Mouse (Mus musculus) heart, embryonic 14.5 days (tissue): ENCODE measurements around the gene Mpdz. TPM values are rescaled to one million over a fixed set of nuclear protein-coding genes. Genes with fewer than 3 reads are reported as not detected.
A peak's percentile ranks its signal among the peaks of the same experiment; 100 is the strongest.

Experiments
- ATAC-seq: fragments of 200-750 bp; cut with Nextera tagmentation; 2 replicates; pipeline ENCODE4 v1.8.0; 2017; ENCODE audit warnings: low read depth, moderate TSS enrichment; ENCODE audit not compliant: insufficient number of reproducible peaks, insufficient read depth, low FRiP score
- H3K27ac ChIP-seq, 2 experiments: fragments of 200-500 bp in 1 of 2; fragments of 300-500 bp in 1 of 2; sonication (generic) in 1 of 2; replicated peaks in 1 of 2; 2 replicates each; pipeline ENCODE4 v1.5.1; 2012 to 2014; ENCODE audit warnings: low read depth in 2 of 2, low read length in 2 of 2, control low read depth in 1 of 2, mild to moderate bottlenecking in 1 of 2, mixed read lengths in 1 of 2; ENCODE audit not compliant: control insufficient read depth in 1 of 2, insufficient read depth in 1 of 2
- H3K27me3 ChIP-seq: fragments of 300-500 bp; sonication (generic); 2 replicates; pipeline ENCODE4 v1.6.1; 2014; ENCODE audit warnings: mild to moderate bottlenecking, low read length, control low read depth; ENCODE audit not compliant: control insufficient read depth, insufficient read depth
- H3K36me3 ChIP-seq: fragments of 300-500 bp; sonication (generic); 2 replicates; pipeline ENCODE4 v1.6.1; 2014; ENCODE audit warnings: mild to moderate bottlenecking, control low read depth, low read length, mixed read lengths; ENCODE audit not compliant: control insufficient read depth, insufficient read depth
- H3K4me1 ChIP-seq, 2 experiments: fragments of 200-500 bp in 1 of 2; fragments of 300-500 bp in 1 of 2; sonication (generic) in 1 of 2; 2 replicates each; pipeline ENCODE4 v1.6.1; 2012 to 2014; ENCODE audit warnings: low read length in 2 of 2, control low read depth in 1 of 2, mixed read lengths in 1 of 2; ENCODE audit not compliant: control insufficient read depth in 2 of 2, insufficient read depth in 2 of 2
- H3K4me2 ChIP-seq: fragments of 300-500 bp; sonication (generic); 2 replicates; pipeline ENCODE4 v1.6.1; 2014; ENCODE audit warnings: mild to moderate bottlenecking, low read length
- H3K4me3 ChIP-seq, 2 experiments: fragments of 200-500 bp in 1 of 2; fragments of 300-500 bp in 1 of 2; sonication (generic) in 1 of 2; 2 replicates each; pipeline ENCODE4 v1.5.1; 2012 to 2014; ENCODE audit warnings: low read length in 2 of 2, mild to moderate bottlenecking in 2 of 2, control low read depth in 1 of 2, low read depth in 1 of 2, moderate library complexity in 1 of 2; ENCODE audit not compliant: control insufficient read depth in 1 of 2, insufficient read depth in 1 of 2
- H3K9ac ChIP-seq: fragments of 300-500 bp; sonication (generic); 2 replicates; pipeline ENCODE4 v1.6.1; 2014; ENCODE audit warnings: mild to moderate bottlenecking, low read length
- H3K9me3 ChIP-seq: fragments of 300-500 bp; sonication (generic); 2 replicates; pipeline ENCODE4 v1.6.1; 2016; ENCODE audit warnings: low read length, control low read depth; ENCODE audit not compliant: control insufficient read depth
- WGBS: fragments of 180-500 bp; shearing (Covaris S2); extraction: QIAGEN DNeasy Blood & Tissue Kit; methylation state at CpG from one replicate; pipeline ENCODE4 v1.1.7; 2014; 5-methylcytosine and 5-hydroxymethylcytosine counted together
- polyA plus RNA-seq: library from polyadenylated mRNA; unstranded; fragments of >200 nt; fragmentation: Nextera tagmentation; extraction: Ambion mirVana; gene quantifications from 2 replicates; pipeline ENCODE4 v1.2.1, GENCODE M21; 2014

Gene Mpdz
- polyA plus RNA-seq, 1 experiment from 2014 or later: 26.0 TPM

- H3K4me2 ChIP-seq: no peak overlapping the region
- H3K9me3 ChIP-seq: no peaks in the 10 kb centered on the region
- 81% methylated on average over 3 of the region's 3 CpGs for WGBS
- H3K4me3 ChIP-seq: no peak overlapping the region
- no peaks in the 10 kb centered on the region for H3K27me3 ChIP-seq
- H3K9ac ChIP-seq: no peak overlapping the region
- peaks cover 12% of the 10 kb centered on the region for H3K36me3 ChIP-seq
- 0 out of 4 replicates have a peak, but pooled peaks cover 0 to 3% of the 10 kb centered on the region in 2 experiments for H3K4me1 ChIP-seq
- ATAC-seq: no peak
- no peak overlapping the region for H3K27ac ChIP-seq
Measured at GRCm38 (mm10) chr4:81392869-81393268, 49.7 kb downstream of the Mpdz start.

DNA sequence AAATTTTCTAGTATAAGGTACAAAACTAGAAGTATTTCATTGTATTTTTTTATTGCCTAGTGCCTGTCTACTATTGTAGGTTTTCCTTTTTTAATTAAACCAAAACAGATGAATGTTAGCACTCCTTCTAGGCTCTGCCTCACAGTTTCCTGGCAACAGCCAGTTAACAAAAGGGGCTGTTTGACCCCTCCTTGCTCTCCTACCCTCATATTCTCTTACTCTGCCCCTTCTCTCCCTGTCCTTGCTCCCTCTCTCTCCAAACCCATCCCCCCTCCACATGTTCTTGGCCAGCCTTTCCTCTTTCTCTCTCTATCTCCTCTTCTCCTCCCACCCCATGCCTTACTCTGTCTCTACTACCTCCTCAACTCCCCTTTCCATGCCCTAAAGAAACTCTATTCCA is 53.4 kb downstream of the Mpdz start:
- Histone ChIP-seq H3K9ac (no peak overlapping the region), H3K4me3 (no peak overlapping the region), H3K4me2 (no peak overlapping the region), H3K27ac (no peak overlapping the region), H3K27me3 (no peaks in the 10 kb centered on the region), H3K9me3 (no peaks in the 10 kb centered on the region), H3K4me1 (0 out of 4 replicates have a peak, but pooled peaks cover 0 to 3% of the 10 kb centered on the region in 2 experiments), H3K36me3 (peaks cover 9% of the 10 kb centered on the region)
- ATAC-seq: no peak

- Histone ChIP-seq H3K27ac (no peak overlapping the region), H3K27me3 (no peaks in the 10 kb centered on the region), H3K4me2 (no peak overlapping the region), H3K9me3 (no peaks in the 10 kb centered on the region), H3K36me3 (peaks cover 25% of the 10 kb centered on the region), H3K4me3 (no peak overlapping the region), H3K4me1 (0 out of 4 replicates have a peak, but pooled peaks cover 0 to 3% of the 10 kb centered on the region in 2 experiments), H3K9ac (no peak overlapping the region)
- 78% methylated on average over 2 of the region's 2 CpGs for WGBS
- no peak for ATAC-seq
Measured at GRCm38 (mm10) chr4:81387644-81388043, 55.0 kb downstream of the Mpdz start.

- H3K4me3 ChIP-seq: no peak overlapping the region
- no peak for ATAC-seq
- no peak overlapping the region for H3K4me2 ChIP-seq
- H3K36me3 ChIP-seq: peaks cover 45% of the 10 kb centered on the region
- H3K4me1 ChIP-seq: peaks cover 0 to 10% of the 10 kb centered on the region in 2 experiments; a peak in 1 of 4 replicates
- peak overlapping the region; percentile 4 to 55; a peak in 3 of 4 replicates for H3K27ac ChIP-seq
- no peaks in the 10 kb centered on the region for H3K27me3 ChIP-seq
- no peaks in the 10 kb centered on the region for H3K9me3 ChIP-seq
- no peak overlapping the region for H3K9ac ChIP-seq
- WGBS: 50% methylated on average over 4 of the region's 4 CpGs
Measured at GRCm38 (mm10) chr4:81372355-81372754, 70.3 kb downstream of the Mpdz start.

DNA sequence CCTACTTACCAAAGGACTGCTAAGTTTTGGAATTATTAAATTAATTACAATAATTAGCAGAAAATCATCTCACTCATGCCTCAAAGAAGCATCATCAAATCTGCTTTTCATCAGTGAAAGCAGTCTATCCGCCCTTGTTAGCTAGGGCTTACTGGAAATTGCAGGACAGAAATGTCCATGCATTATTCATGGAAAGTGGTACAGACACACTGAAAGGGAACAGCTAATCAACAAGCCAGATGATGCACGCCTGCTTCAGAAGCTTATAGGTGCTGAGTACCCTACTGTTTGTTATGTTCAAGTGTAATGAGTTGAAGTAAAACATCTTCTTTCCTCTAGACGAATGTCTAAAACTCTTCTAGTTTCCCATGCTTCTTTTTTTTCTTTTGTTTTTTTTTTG is 91.2 kb downstream of the Mpdz start:
- Histone ChIP-seq H3K4me1 (no peaks in the 10 kb centered on the region), H3K36me3 (peaks cover 41% of the 10 kb centered on the region), H3K4me2 (no peak overlapping the region), H3K9me3 (no peaks in the 10 kb centered on the region), H3K27ac (no peak overlapping the region), H3K27me3 (no peaks in the 10 kb centered on the region), H3K9ac (no peak overlapping the region), H3K4me3 (no peak overlapping the region)
- WGBS: 91% methylated on average over 3 of the region's 3 CpGs
- no peak for ATAC-seq

DNA sequence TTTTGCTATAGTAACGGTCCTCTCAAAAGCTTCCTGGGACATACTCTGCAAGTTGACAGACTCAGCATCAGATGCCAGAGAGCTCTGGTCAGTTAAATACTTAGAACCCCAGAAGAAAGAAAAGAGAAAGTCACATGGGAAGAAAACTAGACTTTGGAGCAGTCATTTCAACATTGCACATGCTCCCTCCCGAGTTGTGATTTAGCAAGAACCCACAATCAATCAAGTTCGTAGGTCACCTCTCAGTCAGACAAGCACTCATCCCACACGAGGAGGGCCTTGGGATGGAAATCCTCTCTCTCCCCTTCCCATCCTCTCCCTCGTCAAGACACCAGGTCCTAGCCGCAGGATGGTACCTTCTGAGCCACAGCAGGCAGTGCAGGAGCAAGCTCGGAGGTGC is 94.0 kb downstream of the Mpdz start:
- Histone ChIP-seq H3K36me3 (peaks cover 37% of the 10 kb centered on the region), H3K27me3 (no peaks in the 10 kb centered on the region), H3K4me1 (no peaks in the 10 kb centered on the region), H3K9ac (no peak overlapping the region), H3K27ac (no peak overlapping the region), H3K9me3 (no peaks in the 10 kb centered on the region), H3K4me2 (no peak overlapping the region), H3K4me3 (no peak overlapping the region)
- no peak for ATAC-seq
- WGBS: 82% methylated on average over 7 of the region's 7 CpGs

DNA sequence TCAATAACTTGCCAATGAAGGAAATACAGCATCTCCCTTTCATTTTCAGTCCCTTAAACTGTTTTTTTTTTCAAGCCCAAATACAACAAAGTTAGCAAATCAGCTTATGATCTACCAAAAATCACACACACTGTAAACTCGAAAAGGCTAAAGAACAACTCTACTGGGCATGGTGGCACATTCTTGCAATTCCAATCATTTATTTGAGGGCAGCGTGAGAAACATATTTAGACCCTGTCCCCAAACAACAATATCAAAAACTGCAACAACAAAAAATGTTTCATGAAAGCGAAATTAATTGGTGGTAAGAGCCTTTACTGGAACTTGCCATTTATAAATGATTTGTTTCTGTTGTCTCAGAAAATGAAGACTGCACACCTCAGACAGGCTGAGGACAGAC is 97.5 kb downstream of the Mpdz start:
- Histone ChIP-seq H3K4me1 (no peaks in the 10 kb centered on the region), H3K27me3 (no peaks in the 10 kb centered on the region), H3K36me3 (peaks cover 33% of the 10 kb centered on the region), H3K9me3 (no peaks in the 10 kb centered on the region), H3K9ac (no peak overlapping the region), H3K27ac (no peak overlapping the region), H3K4me2 (no peak overlapping the region), H3K4me3 (no peak overlapping the region)
- 56% methylated on average over 3 of the region's 3 CpGs for WGBS
- ATAC-seq: no peak

GRCm38 (mm10) chr4:81333628-81333991 is 109.0 kb downstream of the Mpdz start:
- Histone ChIP-seq H3K9me3 (no peaks in the 10 kb centered on the region), H3K4me2 (no peak overlapping the region), H3K4me3 (no peak overlapping the region), H3K9ac (no peak overlapping the region), H3K27me3 (no peaks in the 10 kb centered on the region), H3K36me3 (peaks cover 34% of the 10 kb centered on the region), H3K27ac (no peak overlapping the region), H3K4me1 (no peaks in the 10 kb centered on the region)
- 85% methylated on average over 2 of the region's 2 CpGs for WGBS
- no peak for ATAC-seq
